Mouse (Mus musculus): Measurements from ENCODE around the gene Gmppb. TPM values are rescaled to one million over a fixed set of nuclear protein-coding genes. Genes with fewer than 3 reads are reported as not detected.
"Not testable (repeated sequence)": the region's sequence is repeated elsewhere in the genome, so short reads cannot be mapped to it uniquely, and the experiment has no call there.

Gene Gmppb
- total RNA-seq (2018; cell fraction: chromatin; rRNA removed): 10 to 100 TPM in 19 of 26 experiments, 1 to 10 TPM in 7; 3.2 to 57.3 (median 15.9) TPM
- 10 to 100 TPM in 16 of 26 experiments, 1 to 10 TPM in 10; 5.9 to 42.7 (median 13.9) TPM for total RNA-seq (2018; cell fraction: cytosol; rRNA removed)
- 10 to 100 TPM in 20 of 26 experiments, 1 to 10 TPM in 6; 4.1 to 37.0 (median 19.9) TPM for total RNA-seq (2018; cell fraction: nucleus; rRNA removed)
- polyA plus RNA-seq (2018): 5.4 to 20.7 TPM (median 8.9 TPM) in 3 replicates

- peak within 1 kb of the TSS; percentile 53 for H3K27ac ChIP-seq
- H3K79me2 ChIP-seq (ENCODE audit: inconsistent target): peaks cover 20% of the 10 kb centered on the region
- peak within 1 kb of the TSS; percentile 97 for H3K4me3 ChIP-seq (ENCODE audit: inconsistent target)
- peaks cover 44% of the 10 kb centered on the region for H3K36me3 ChIP-seq (ENCODE audit: inconsistent target)
- 0% methylated on average over 39 of the region's 39 CpGs for WGBS (ENCODE audit: missing documents)
Observed at GRCm38 (mm10) chr9:108049016-108049455, at the start of gene Gmppb. Gene Gmppb (plus strand): TSS chr9:108049242.

- peak within 1 kb of the TSS; percentile 80 for H3K27ac ChIP-seq
- H3K79me2 ChIP-seq (ENCODE audit: inconsistent target): peaks cover 45% of the 10 kb centered on the region
- no peaks in the 10 kb centered on the region for H3K36me3 ChIP-seq (ENCODE audit: inconsistent target)
- 0% methylated on average over 43 of the region's 51 CpGs for WGBS (ENCODE audit: missing documents)
- H3K4me3 ChIP-seq (ENCODE audit: inconsistent target): peak within 1 kb of the TSS; percentile 94
Observed at GRCm38 (mm10) chr9:108001922-108002770, 46.9 kb upstream of the Gmppb start, which contains the start of gene Ip6k1. Gene Ip6k1 (plus strand): TSS chr9:108002501.

GRCm38 (mm10) chr9:108002778-108003530 lies 46.1 kb upstream of the Gmppb start:
- 0% methylated on average over 45 of the region's 50 CpGs for WGBS (ENCODE audit: missing documents)

GRCm38 (mm10) chr9:108003531-108003890 lies 45.5 kb upstream of the Gmppb start:
- WGBS (ENCODE audit: missing documents): 3% methylated on average over 8 of the region's 8 CpGs
- H3K36me3 ChIP-seq (ENCODE audit: inconsistent target): no peaks in the 10 kb centered on the region
- peak overlapping the region; percentile 55 for H3K27ac ChIP-seq
- H3K79me2 ChIP-seq (ENCODE audit: inconsistent target): peaks cover 59% of the 10 kb centered on the region
- peak overlapping the region; percentile 94 for H3K4me3 ChIP-seq (ENCODE audit: inconsistent target)

More at GRCm38 (mm10) chr9:108002778-108003530, 46.1 kb upstream of the Gmppb start:
- Histone ChIP-seq H3K79me2 (ENCODE audit: inconsistent target) (peaks cover 53% of the 10 kb centered on the region), H3K36me3 (ENCODE audit: inconsistent target) (no peaks in the 10 kb centered on the region), H3K4me3 (ENCODE audit: inconsistent target) (peak overlapping the region; percentile 94), H3K27ac (peak overlapping the region; percentile 55)

GRCm38 (mm10) chr9:108008041-108008440 lies 41.0 kb upstream of the Gmppb start:
- WGBS (ENCODE audit: missing documents): 85% methylated on average over 4 of the region's 5 CpGs
- no peak overlapping the region for H3K4me3 ChIP-seq (ENCODE audit: inconsistent target)
- peaks cover 6% of the 10 kb centered on the region; the same call in 1 of the 2 replicates for H3K36me3 ChIP-seq (ENCODE audit: inconsistent target)
- H3K79me2 ChIP-seq (ENCODE audit: inconsistent target): peaks cover 100% of the 10 kb centered on the region
- H3K27ac ChIP-seq: no peak overlapping the region

GRCm38 (mm10) chr9:108010385-108010784 lies 38.7 kb upstream of the Gmppb start:
- Histone ChIP-seq H3K36me3 (ENCODE audit: inconsistent target) (peaks cover 8% of the 10 kb centered on the region; the same call in 1 of the 2 replicates), H3K4me3 (ENCODE audit: inconsistent target) (no peak overlapping the region), H3K27ac (no peak overlapping the region), H3K79me2 (ENCODE audit: inconsistent target) (peaks cover 100% of the 10 kb centered on the region)

GRCm38 (mm10) chr9:108013577-108013976 lies 35.5 kb upstream of the Gmppb start:
- Histone ChIP-seq H3K79me2 (ENCODE audit: inconsistent target) (peaks cover 100% of the 10 kb centered on the region), H3K36me3 (ENCODE audit: inconsistent target) (peaks cover 12% of the 10 kb centered on the region; the same call in 1 of the 2 replicates)
- not testable (repeated sequence) for H3K4me3 ChIP-seq (ENCODE audit: inconsistent target); H3K27ac ChIP-seq
- WGBS (ENCODE audit: missing documents): no CpG with 5 or more reads among the region's 2 CpGs

GRCm38 (mm10) chr9:108017127-108017526 lies 31.9 kb upstream of the Gmppb start:
- H3K79me2 ChIP-seq (ENCODE audit: inconsistent target): peaks cover 100% of the 10 kb centered on the region

GRCm38 (mm10) chr9:108020741-108021140 lies 28.3 kb upstream of the Gmppb start:
- H3K27ac ChIP-seq: no peak overlapping the region
- 87% methylated on average over 1 of the region's 1 CpGs for WGBS (ENCODE audit: missing documents)
- H3K79me2 ChIP-seq (ENCODE audit: inconsistent target): peaks cover 100% of the 10 kb centered on the region
- H3K36me3 ChIP-seq (ENCODE audit: inconsistent target): peaks cover 24% of the 10 kb centered on the region
- no peak overlapping the region for H3K4me3 ChIP-seq (ENCODE audit: inconsistent target)

More at GRCm38 (mm10) chr9:108017127-108017526, 31.9 kb upstream of the Gmppb start:
- WGBS (ENCODE audit: missing documents): 92% methylated on average over 3 of the region's 3 CpGs
- Histone ChIP-seq H3K4me3 (ENCODE audit: inconsistent target) (no peak overlapping the region), H3K27ac (no peak overlapping the region), H3K36me3 (ENCODE audit: inconsistent target) (peaks cover 12% of the 10 kb centered on the region; the same call in 1 of the 2 replicates)

GRCm38 (mm10) chr9:108023216-108023615 lies 25.8 kb upstream of the Gmppb start:
- Histone ChIP-seq H3K27ac (no peak overlapping the region), H3K36me3 (ENCODE audit: inconsistent target) (peaks cover 45% of the 10 kb centered on the region), H3K4me3 (ENCODE audit: inconsistent target) (no peak overlapping the region), H3K79me2 (ENCODE audit: inconsistent target) (peaks cover 98% of the 10 kb centered on the region)
- WGBS (ENCODE audit: missing documents): 94% methylated on average over 3 of the region's 3 CpGs

- Histone ChIP-seq H3K36me3 (ENCODE audit: inconsistent target) (peaks cover 45% of the 10 kb centered on the region), H3K4me3 (ENCODE audit: inconsistent target) (no peak overlapping the region), H3K27ac (no peak overlapping the region), H3K79me2 (ENCODE audit: inconsistent target) (peaks cover 93% of the 10 kb centered on the region)
- 69% methylated on average over 3 of the region's 3 CpGs for WGBS (ENCODE audit: missing documents)
Observed at GRCm38 (mm10) chr9:108026584-108026983, 22.5 kb upstream of the Gmppb start.

- H3K4me3 ChIP-seq (ENCODE audit: inconsistent target): no peak overlapping the region
- H3K27ac ChIP-seq: no peak overlapping the region
- H3K79me2 ChIP-seq (ENCODE audit: inconsistent target): peaks cover 83% of the 10 kb centered on the region
- WGBS (ENCODE audit: missing documents): 100% methylated on average over 3 of the region's 3 CpGs
- H3K36me3 ChIP-seq (ENCODE audit: inconsistent target): peaks cover 55% of the 10 kb centered on the region
Observed at GRCm38 (mm10) chr9:108027867-108028266, 21.2 kb upstream of the Gmppb start.

GRCm38 (mm10) chr9:108032126-108032525 lies 16.9 kb upstream of the Gmppb start:
- Histone ChIP-seq H3K4me3 (ENCODE audit: inconsistent target) (no peak overlapping the region), H3K79me2 (ENCODE audit: inconsistent target) (peaks cover 42% of the 10 kb centered on the region; the same call in 1 of the 2 replicates), H3K27ac (no peak overlapping the region), H3K36me3 (ENCODE audit: inconsistent target) (peaks cover 27% of the 10 kb centered on the region)
- 92% methylated on average over 5 of the region's 5 CpGs for WGBS (ENCODE audit: missing documents)

All from macrophage (primary cell).